Mouse (Mus musculus) G1E (cell line): Measurements from ENCODE around the gene Aass.

Experiments used
- CTCF ChIP-seq: IDR thresholded peaks from 2 replicates; pipeline ENCODE4 v1.5.1; 2012; ENCODE audit warnings: low read depth, low read length, inconsistent platforms, mixed read lengths
- GATA1 ChIP-seq: IDR thresholded peaks from 2 replicates; pipeline ENCODE4 v1.6.1; 2012; ENCODE audit warnings: borderline replicate concordance, low read length, inconsistent platforms, mixed read lengths
- POLR2AphosphoS5 ChIP-seq: IDR thresholded peaks from 2 replicates; pipeline ENCODE4 v1.6.1; 2012; ENCODE audit warnings: low read depth, low read length, inconsistent platforms; ENCODE audit not compliant: insufficient replicate concordance

DNA sequence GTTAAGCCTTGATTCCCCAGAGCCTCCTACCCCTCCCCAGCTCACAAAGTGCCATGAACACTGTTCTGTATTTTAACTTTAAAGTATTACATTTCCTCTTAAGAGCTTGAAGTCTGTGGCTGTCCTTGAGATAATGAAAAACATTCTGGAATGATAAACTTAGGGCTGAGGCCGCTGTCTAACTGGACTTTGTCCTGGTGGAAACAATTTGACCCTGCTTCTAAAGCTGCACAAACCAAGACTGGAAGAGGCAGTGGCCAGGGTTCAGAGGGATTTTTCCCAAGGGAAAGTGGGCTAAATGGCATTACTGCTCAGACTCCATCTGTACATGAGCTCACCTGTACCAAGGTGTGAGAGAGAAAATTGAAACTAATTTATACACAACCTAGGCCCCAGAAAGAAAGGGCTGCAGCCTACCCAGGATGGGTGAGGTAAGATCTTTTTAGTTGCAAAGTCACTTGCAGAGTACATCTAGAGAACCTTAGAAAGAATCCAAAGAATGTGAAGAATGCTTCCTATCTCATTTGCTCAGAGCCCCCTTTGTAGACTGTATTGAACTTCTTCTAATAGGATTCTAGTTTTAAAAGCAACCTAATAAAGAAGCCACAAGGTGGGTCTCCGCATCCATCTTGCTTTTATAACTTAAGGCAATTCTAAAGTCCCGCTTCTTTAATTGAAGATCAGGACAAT is 52.6 kb downstream of the Aass start:
- TF ChIP-seq CTCF (no peak), GATA1 (no peak), POLR2AphosphoS5 (no peak)
